Mouse (Mus musculus): ENCODE results near the gene Ubash3a. TPM values are rescaled to one million over a fixed set of nuclear protein-coding genes. Genes with fewer than 3 reads are reported as not detected.

The Ubash3a gene
- polyA plus RNA-seq (2012; fragmentation: generic; extraction: Trizol) = not detected

DNA sequence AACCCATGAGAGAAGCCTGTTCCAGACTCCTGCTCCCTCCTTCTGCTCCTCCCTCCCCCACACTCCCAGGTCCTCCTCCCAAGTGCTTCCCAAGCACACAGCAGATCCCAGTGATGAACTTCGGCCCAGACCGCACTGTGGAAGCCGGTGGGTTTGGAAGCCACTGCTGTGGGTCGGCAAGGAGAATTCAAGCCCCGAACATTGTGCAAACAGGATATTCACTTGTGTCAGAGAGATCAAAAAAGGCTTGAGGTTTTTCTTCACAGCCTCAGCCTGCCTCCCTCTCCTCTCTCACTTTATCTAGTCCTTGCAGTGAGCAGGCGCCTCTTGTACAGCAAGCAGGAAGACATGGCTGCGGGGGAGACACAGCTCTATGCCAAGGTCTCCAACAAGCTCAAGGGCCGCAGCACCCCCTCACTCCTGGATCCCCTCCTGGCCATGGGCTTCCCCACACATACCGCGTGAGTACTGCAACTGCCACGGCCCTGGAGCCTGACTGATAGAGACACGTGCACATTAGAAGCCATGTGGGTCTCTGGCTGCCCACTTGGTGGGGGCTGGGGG is at the start of gene Ubash3a:
TSS of gene Ubash3a (plus strand) at position 103 of the 564 bp plus-strand sequence.
- Histone ChIP-seq H3K27me3 (ENCODE audit: control insufficient read depth, insufficient read depth, insufficient read length) (peaks cover 15% of the 10 kb centered on the region), H3K4me3 (no peak within 1 kb of the TSS), H3ac (ENCODE audit: control insufficient read depth, insufficient read length) (no peak within 1 kb of the TSS), H3K36me3 (ENCODE audit: control insufficient read depth, insufficient read depth) (no peaks in the 10 kb centered on the region), H3K4me2 (ENCODE audit: low read depth) (no peak within 1 kb of the TSS), H3K79me2 (ENCODE audit: control insufficient read depth, insufficient read depth) (no peaks in the 10 kb centered on the region)
- no peak for TF ChIP-seq POLR2AphosphoS2 (IDR thresholded peaks at IDR 0.05; ENCODE audit: insufficient read length, low read depth)
- no peak for TF ChIP-seq CEBPB (IDR thresholded peaks at IDR 0.05; ENCODE audit: insufficient read depth, poor library complexity, severe bottlenecking)
- no peak for TF ChIP-seq MYOD1 (IDR thresholded peaks at IDR 0.05; ENCODE audit: control insufficient read depth in 1 of 3, insufficient read length in 2 of 3, low read depth in 2 of 3)
- TF ChIP-seq POLR2A (IDR thresholded peaks at IDR 0.05; ENCODE audit: insufficient read length, low read depth) = no peak
- no peak for TF ChIP-seq TCF3 (IDR thresholded peaks at IDR 0.05; ENCODE audit: insufficient read length, low read depth)
- TF ChIP-seq REST (IDR thresholded peaks at IDR 0.05; ENCODE audit: insufficient read depth, insufficient read length) = no peak
- no peak for TF ChIP-seq USF1 (IDR thresholded peaks at IDR 0.05; ENCODE audit: low read depth)
- TF ChIP-seq E2F4 (IDR thresholded peaks at IDR 0.05; ENCODE audit: insufficient read depth) = no peak
- TF ChIP-seq MYOG (IDR thresholded peaks at IDR 0.05; ENCODE audit: control insufficient read depth in 1 of 3, insufficient read depth in 1 of 3, insufficient read length in 2 of 3, low read depth in 2 of 3) = no peak
- TF ChIP-seq MAX (IDR thresholded peaks at IDR 0.05; ENCODE audit: low read depth) = no peak

DNA sequence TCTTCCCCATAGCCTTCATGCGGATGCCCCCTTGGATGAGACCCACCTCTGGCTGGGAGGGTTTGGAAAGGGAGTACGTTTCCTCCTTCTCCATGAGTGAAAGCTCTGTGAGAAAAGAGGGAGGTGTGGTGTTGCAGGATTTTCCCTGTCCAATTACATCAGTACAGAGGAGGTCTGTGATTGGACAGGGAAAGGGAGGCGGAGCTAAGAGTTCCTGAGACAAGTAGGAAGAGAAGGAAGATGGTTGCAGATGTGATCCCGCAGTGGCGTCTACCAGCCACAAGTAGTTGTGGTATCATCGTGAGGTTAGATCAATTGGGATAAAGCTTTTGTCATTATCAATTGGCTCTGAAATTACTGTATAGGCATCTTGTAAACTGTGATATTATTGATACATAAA is 49.8 kb upstream of the Ubash3a start:
- Histone ChIP-seq H3ac (ENCODE audit: control insufficient read depth, insufficient read length) (no peak overlapping the region), H3K4me3 (no peak overlapping the region), H3K27me3 (ENCODE audit: control insufficient read depth, insufficient read depth, insufficient read length) (no peaks in the 10 kb centered on the region), H3K4me2 (ENCODE audit: low read depth) (no peak overlapping the region), H3K36me3 (ENCODE audit: control insufficient read depth, insufficient read depth) (no peaks in the 10 kb centered on the region), H3K79me2 (ENCODE audit: control insufficient read depth, insufficient read depth) (no peaks in the 10 kb centered on the region)
- TF ChIP-seq TCF12 (IDR thresholded peaks at IDR 0.05; ENCODE audit: insufficient read depth, poor library complexity, severe bottlenecking) (no peak), MAX (IDR thresholded peaks at IDR 0.05; ENCODE audit: low read depth) (no peak), E2F4 (IDR thresholded peaks at IDR 0.05; ENCODE audit: insufficient read depth) (no peak), TCF3 (IDR thresholded peaks at IDR 0.05; ENCODE audit: insufficient read length, low read depth) (no peak), MYOD1 (IDR thresholded peaks at IDR 0.05; ENCODE audit: control insufficient read depth in 1 of 3, insufficient read length in 2 of 3, low read depth in 2 of 3) (no peak), CEBPB (IDR thresholded peaks at IDR 0.05; ENCODE audit: insufficient read depth, poor library complexity, severe bottlenecking) (no peak), REST (IDR thresholded peaks at IDR 0.05; ENCODE audit: insufficient read depth, insufficient read length) (no peak), POLR2AphosphoS2 (IDR thresholded peaks at IDR 0.05; ENCODE audit: insufficient read length, low read depth) (no peak), MYOG (IDR thresholded peaks at IDR 0.05; ENCODE audit: control insufficient read depth in 1 of 3, insufficient read depth in 1 of 3, insufficient read length in 2 of 3, low read depth in 2 of 3) (no peak), POLR2A (IDR thresholded peaks at IDR 0.05; ENCODE audit: insufficient read length, low read depth) (no peak), USF1 (IDR thresholded peaks at IDR 0.05; ENCODE audit: low read depth) (no peak)

DNA sequence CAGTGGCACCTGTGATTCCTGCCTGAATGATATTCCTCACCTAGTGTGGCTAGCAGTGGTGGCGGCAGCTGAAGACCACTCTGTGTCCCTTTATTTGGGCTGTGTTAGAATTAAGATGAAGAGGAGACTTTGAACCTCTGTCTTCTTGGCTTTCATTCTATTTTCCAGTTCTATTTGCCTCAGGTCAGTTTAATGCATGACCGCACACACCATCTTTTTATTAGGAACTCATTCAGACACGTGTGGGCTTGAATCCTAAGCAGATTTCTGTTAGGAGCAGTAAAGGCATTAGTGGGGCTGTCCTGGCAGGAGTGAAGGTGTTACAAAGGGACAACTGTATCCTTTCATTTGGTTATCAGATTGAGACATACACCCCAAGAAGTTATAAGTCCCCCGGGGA is 47.4 kb upstream of the Ubash3a start:
- Histone ChIP-seq H3K36me3 (ENCODE audit: control insufficient read depth, insufficient read depth) (no peaks in the 10 kb centered on the region), H3K27me3 (ENCODE audit: control insufficient read depth, insufficient read depth, insufficient read length) (no peaks in the 10 kb centered on the region), H3K79me2 (ENCODE audit: control insufficient read depth, insufficient read depth) (no peaks in the 10 kb centered on the region), H3ac (ENCODE audit: control insufficient read depth, insufficient read length) (no peak overlapping the region), H3K4me3 (no peak overlapping the region), H3K4me2 (ENCODE audit: low read depth) (no peak overlapping the region)
- TF ChIP-seq MYOG (IDR thresholded peaks at IDR 0.05; ENCODE audit: control insufficient read depth in 1 of 3, insufficient read depth in 1 of 3, insufficient read length in 2 of 3, low read depth in 2 of 3) = no peak
- TF ChIP-seq MYOD1 (IDR thresholded peaks at IDR 0.05; ENCODE audit: control insufficient read depth in 1 of 3, insufficient read length in 2 of 3, low read depth in 2 of 3) = no peak
- TF ChIP-seq SRF (IDR thresholded peaks at IDR 0.05; ENCODE audit: control insufficient read depth, insufficient read length, low read depth) = no peak
- TF ChIP-seq TCF3 (IDR thresholded peaks at IDR 0.05; ENCODE audit: insufficient read length, low read depth) = no peak
- TF ChIP-seq TCF12 (IDR thresholded peaks at IDR 0.05; ENCODE audit: insufficient read depth, poor library complexity, severe bottlenecking) = no peak
- no peak for TF ChIP-seq REST (IDR thresholded peaks at IDR 0.05; ENCODE audit: insufficient read depth, insufficient read length)
- TF ChIP-seq MAX (IDR thresholded peaks at IDR 0.05; ENCODE audit: low read depth) = no peak
- TF ChIP-seq POLR2A (IDR thresholded peaks at IDR 0.05; ENCODE audit: insufficient read length, low read depth) = no peak
- no peak for TF ChIP-seq E2F4 (IDR thresholded peaks at IDR 0.05; ENCODE audit: insufficient read depth)
- no peak for TF ChIP-seq USF1 (IDR thresholded peaks at IDR 0.05; ENCODE audit: low read depth)
- no peak for TF ChIP-seq CEBPB (IDR thresholded peaks at IDR 0.05; ENCODE audit: insufficient read depth, poor library complexity, severe bottlenecking)
- TF ChIP-seq POLR2AphosphoS2 (IDR thresholded peaks at IDR 0.05; ENCODE audit: insufficient read length, low read depth) = no peak

DNA sequence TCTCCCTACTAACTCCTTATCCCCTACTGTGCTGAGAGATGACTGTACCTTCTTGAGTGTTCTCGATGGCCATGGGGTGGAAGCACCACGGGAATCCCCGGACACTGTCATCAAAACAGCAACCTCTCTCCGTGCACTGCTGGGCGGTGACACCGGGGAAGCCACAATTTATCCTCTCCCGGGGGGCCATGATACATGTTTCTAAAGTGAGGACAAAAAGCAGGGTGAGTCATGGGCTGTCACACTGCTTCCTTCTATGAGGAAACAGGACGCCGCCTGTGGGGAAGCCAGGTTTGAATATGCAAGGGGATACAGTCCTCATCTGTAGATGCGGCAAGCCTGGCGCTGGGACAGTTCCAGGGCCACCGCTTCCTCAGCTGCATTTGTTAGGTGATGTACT is 45.1 kb upstream of the Ubash3a start:
- TF ChIP-seq USF1 (IDR thresholded peaks at IDR 0.05; ENCODE audit: low read depth) = no peak
- H3K79me2 ChIP-seq (ENCODE audit: control insufficient read depth, insufficient read depth) = no peaks in the 10 kb centered on the region
- no peak overlapping the region for H3K4me3 ChIP-seq
- H3ac ChIP-seq (ENCODE audit: control insufficient read depth, insufficient read length) = no peak overlapping the region
- H3K27me3 ChIP-seq (ENCODE audit: control insufficient read depth, insufficient read depth, insufficient read length) = no peaks in the 10 kb centered on the region
- no peaks in the 10 kb centered on the region for H3K36me3 ChIP-seq (ENCODE audit: control insufficient read depth, insufficient read depth)
- no peak overlapping the region for H3K4me2 ChIP-seq (ENCODE audit: low read depth)

DNA sequence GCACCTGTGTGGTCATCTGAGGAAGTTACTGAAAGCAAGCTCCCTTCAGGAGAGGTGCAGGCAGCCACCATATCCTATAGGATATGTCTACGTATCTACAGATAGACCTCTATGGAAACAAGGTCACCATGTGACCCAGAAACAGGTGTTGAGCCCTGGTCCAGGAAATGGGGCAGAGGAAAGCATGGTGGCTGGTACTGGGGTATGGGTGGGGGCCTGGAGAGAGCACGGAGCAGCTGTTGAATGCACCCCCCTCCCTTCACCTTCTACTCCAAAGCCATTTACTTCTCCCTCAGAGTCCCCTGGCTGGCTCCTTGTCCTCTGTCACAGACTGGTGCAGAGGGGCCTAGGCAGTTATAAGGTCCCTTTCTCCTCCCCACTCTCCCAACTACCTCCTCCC is 43.9 kb upstream of the Ubash3a start:
- Histone ChIP-seq H3K27me3 (ENCODE audit: control insufficient read depth, insufficient read depth, insufficient read length) (no peaks in the 10 kb centered on the region), H3K4me2 (ENCODE audit: low read depth) (no peak overlapping the region), H3K36me3 (ENCODE audit: control insufficient read depth, insufficient read depth) (no peaks in the 10 kb centered on the region), H3ac (ENCODE audit: control insufficient read depth, insufficient read length) (no peak overlapping the region), H3K79me2 (ENCODE audit: control insufficient read depth, insufficient read depth) (no peaks in the 10 kb centered on the region), H3K4me3 (no peak overlapping the region)
- TF ChIP-seq MAX (IDR thresholded peaks at IDR 0.05; ENCODE audit: low read depth) (no peak), REST (IDR thresholded peaks at IDR 0.05; ENCODE audit: insufficient read depth, insufficient read length) (no peak), MYOD1 (IDR thresholded peaks at IDR 0.05; ENCODE audit: control insufficient read depth in 1 of 3, insufficient read length in 2 of 3, low read depth in 2 of 3) (no peak), TCF3 (IDR thresholded peaks at IDR 0.05; ENCODE audit: insufficient read length, low read depth) (no peak), SRF (IDR thresholded peaks at IDR 0.05; ENCODE audit: control insufficient read depth, insufficient read length, low read depth) (no peak), POLR2AphosphoS2 (IDR thresholded peaks at IDR 0.05; ENCODE audit: insufficient read length, low read depth) (no peak), CEBPB (IDR thresholded peaks at IDR 0.05; ENCODE audit: insufficient read depth, poor library complexity, severe bottlenecking) (no peak), POLR2A (IDR thresholded peaks at IDR 0.05; ENCODE audit: insufficient read length, low read depth) (no peak), TCF12 (IDR thresholded peaks at IDR 0.05; ENCODE audit: insufficient read depth, poor library complexity, severe bottlenecking) (no peak)
